Mouse (Mus musculus) gastrocnemius, postnatal 14 days (tissue): ENCODE measurements at regions not wholly inside any gene's neighbourhood (a gene's known extent, or its start where the extent isn't known, plus 50 kb on each side); places are given as distances from the start of the nearest gene placed in this dataset.
A peak's percentile ranks its signal among the peaks of the same experiment; 100 is the strongest.

Experiments
- DNase-seq: peaks from one replicate; pipeline ENCODE4 v3.0.0; 2021; ENCODE audit warnings: mixed read lengths
- intact Hi-C: fragments of 180-260 bp; cut with DNase I; formaldehyde crosslinking; loops from one replicate; pipeline ENCODE4 v1.15.1; 2025; ENCODE audit warnings: low total_unique reads

DNA sequence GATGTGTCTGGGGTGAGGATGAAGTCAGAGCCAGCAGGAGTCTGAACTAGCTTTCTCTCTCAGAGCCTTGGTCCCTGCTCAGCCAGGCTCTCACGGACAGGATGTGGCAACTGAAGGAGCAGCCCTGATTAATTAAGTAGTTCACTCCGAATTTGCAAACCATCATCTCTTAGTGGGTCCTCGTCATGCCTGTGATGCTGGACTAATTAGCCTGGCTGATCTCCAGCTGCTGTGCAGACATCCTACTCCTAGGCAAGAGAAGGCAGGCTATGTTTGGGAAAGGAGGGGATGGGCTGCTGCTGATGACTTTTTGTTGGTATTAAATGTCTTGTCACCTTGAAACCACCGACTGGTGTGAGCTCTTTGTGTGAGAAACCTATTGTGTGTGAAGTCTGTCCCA is 487.1 kb downstream of the Med13l start:
- DNase-seq = no peak
- intact Hi-C loops = no loop called here

DNA sequence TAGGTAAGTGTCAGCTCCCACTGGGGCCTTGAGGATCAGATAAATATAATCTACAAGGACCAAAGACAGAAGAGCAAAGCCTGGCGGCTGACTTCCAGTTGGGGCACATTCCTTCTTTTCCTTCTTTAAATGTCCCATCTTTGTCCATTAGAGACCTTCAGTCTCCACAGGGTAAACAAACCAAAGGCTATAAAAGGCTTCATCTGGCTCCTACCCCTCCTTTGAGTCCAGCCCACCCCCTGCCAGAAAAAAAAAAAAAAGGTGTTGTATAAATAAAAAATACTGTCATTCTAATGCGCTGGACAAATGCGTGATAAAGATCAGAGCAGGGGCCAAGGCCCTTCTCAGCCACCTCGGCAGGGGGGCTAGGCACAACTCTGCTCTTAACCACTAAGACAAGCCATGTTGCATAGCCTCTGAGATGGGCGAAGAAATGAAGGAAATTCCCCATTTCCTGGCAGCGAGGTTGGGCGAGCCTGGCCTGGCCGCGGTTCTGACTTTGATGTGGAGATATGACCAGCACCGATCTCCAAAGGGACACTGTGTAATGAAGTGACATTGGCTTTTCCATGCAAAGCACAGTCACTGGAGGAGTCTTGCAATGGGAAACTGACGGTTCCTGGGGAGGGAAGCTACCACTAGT is 492.0 kb downstream of the Med13l start:
- no peak for DNase-seq
- intact Hi-C loops = no loop called here

DNA sequence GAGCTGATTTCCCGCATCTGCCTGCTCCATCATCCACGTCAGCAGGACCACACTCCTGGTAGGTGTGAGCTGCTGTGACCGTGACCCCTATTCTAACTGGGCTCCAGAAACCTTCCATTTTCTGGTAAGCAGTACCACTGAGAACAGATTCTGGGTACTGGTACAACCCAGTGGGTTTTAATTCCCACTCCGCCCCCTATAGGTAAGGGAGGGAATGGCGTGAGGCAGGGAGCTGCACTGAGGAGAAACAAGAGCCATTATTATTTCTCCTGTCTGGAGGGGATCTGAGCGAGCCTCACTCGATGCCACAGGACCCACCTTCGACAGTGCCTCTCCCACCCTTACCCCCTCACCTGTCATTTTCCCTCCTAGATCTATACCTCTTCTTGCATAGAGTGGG is 493.3 kb downstream of the Med13l start:
- intact Hi-C loops = no loop called here

DNA sequence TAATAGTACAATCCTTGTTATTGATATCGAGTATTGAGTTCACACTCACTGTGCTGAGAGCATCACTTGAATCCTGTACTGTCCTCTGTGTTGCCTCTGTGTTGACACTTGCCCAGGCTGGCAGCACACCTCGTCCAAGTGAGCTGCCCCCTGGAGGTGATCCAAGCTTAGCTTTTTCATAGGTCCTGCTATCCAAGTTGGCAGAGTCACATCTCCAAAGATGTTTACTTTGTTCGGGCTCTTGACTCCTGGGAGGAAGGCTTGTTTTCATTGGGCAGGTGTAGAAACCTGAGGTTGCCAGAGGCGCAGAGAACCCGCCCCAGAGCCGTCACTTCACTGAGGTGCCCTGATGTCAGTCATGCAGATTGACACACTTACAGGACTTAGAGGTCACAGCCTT is 493.9 kb downstream of the Med13l start:
- no peak for DNase-seq
- intact Hi-C loops = no loop called here

More for the DNA sequence above, 493.3 kb downstream of the Med13l start:
- DNase-seq = no peak

DNA sequence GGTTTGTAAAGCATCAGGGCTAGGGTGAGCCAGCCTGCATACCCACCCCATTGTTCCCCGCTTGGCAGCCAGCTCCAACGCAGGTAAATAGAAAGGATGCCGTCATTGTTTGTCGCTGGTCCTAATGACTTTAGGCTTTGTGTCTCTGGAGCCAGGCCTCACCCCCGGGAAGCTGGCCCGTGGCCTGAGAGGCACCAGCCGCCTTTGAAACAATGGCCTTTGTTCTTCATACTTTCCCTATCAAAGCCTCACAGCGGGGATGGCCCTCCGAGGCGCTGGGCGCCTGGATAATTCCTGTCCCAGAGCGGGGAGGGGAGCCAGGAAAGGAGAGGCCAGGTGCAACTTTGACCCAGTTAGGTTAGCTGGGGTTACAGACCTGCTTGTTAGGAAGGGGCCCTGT is 495.0 kb downstream of the Med13l start:
- intact Hi-C loops = no loop called here
- DNase-seq = peak; percentile 36

DNA sequence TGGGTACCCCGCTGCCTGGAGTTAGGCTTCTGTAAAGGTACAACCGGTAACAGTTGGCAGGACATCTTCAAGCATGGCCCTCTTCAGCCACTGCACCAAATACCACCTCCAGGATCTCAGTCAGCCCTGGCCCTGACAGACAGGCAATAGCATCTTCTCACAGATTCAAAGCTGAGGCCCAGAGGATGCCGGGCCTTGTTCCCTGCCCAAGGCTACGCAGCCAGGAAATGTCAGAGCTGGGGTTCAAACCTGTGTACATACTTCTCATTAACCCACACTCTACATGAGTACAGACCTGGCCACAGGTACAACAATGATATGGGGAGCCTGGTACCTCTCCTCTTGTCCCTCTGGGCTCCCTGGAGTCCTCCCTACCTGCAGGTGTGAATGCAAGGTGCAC is 497.3 kb downstream of the Med13l start:
- DNase-seq = no peak
- intact Hi-C loops = no loop called here

DNA sequence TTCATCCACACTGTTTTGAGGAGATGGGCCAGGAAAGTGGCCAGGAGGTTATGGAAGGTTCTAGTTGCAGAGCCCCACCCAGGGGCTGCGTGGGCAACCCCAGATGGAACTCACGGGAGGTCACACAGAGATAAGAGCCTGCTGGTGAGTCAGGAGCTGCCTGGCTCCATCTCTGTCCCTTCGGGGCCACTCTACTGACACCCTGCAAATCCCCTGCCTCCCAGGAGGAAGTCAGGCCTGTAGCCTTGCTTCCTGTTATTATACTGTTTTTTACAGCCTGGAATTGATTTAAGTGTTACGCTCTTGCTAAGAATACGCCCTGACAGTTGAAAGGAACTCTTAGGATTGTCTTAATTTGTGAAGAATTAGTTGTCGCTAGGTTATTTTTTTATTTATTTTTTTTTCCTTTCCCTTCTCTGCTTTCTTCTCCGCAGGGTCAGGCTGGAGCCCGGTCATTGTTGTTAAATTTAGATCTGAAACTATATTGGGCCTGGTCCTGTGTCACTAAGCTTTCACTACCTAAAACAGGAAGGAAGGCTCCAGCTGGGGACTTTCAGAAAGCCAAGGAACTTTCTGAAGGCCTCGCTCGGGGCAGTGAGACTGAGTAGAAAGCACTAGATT is 497.9 kb downstream of the Med13l start:
- intact Hi-C loops = no loop called here

DNA sequence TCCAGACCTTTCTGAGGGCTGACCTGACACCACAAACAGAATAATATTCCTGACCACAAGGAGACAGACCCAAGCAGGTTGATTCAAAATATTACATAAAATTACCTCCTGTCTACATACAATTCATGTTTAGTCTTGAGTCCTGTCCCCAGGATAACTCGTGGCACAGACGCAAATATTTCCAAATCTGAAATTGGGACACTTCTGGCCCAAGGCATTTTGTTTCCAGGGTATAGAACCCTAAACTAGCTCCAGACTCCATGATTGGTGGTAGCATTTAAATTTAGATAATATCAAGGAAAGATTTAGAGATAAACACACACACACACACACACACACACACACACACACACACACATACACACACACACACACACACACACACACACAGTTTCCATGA is 498.7 kb downstream of the Med13l start:
- DNase-seq = no peak
- intact Hi-C loops = no loop called here

More for the DNA sequence above, 497.9 kb downstream of the Med13l start:
- DNase-seq = peak; percentile 17

DNA sequence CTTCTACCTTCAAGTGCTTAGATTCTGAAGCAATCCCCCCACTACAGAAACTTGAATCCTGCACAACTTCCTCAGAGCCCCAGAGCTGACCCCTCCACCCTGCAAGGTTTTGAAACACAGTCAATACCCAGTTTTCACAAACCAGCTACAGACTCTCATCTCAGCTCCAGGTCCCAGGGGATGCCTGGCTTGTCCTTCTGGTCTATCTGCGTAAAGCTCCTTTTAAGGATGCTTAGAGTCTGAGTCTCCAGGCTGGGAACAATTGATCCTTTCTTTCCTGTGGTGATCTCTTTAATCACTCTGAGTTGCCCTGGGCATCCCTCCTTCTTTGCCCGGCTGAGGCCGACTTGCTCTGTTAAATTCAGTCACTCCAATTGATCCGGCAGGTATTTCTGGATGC is 500.4 kb downstream of the Med13l start:
- intact Hi-C loops = no loop called here
- no peak for DNase-seq

DNA sequence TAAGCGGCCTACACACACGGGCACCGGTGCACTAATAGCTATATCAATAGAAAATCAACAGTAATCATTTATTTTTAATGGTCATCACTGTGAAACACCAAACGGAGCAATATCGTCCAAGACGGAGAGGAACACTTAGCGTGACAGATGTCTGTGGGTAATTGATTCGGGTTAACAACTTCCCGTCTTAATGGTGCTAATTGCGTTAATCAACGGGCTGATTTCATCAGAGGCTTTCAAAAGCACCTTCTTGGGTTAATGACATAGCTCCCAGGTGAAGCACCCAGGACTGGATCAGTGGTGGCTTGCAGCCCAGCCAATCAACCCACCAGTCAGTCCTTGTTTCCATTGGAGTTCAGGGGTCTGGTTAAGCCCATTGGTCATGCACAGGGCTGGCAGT is 502.0 kb downstream of the Med13l start:
- no peak for DNase-seq
- intact Hi-C loops = no loop called here

DNA sequence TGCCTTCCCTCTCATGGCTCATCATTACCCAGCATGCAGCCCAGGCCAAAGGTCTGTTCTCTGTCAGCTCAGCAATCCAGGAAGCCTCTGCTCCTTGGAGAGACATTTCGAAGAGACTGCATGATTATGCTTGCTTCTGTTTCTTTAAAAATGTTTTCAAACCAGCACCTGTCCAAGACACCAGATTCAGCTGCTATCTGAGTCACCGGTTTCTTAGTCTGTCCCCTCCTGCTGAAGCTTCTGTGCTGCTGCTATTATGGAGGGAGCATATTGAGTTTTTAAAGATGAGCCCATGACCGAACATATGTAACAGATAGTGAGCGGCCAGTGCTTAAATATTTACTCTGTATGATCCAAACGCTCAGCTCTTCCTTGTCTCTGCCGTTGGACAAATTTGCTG is 506.2 kb downstream of the Med13l start:
- intact Hi-C loops = no loop called here
- no peak for DNase-seq

DNA sequence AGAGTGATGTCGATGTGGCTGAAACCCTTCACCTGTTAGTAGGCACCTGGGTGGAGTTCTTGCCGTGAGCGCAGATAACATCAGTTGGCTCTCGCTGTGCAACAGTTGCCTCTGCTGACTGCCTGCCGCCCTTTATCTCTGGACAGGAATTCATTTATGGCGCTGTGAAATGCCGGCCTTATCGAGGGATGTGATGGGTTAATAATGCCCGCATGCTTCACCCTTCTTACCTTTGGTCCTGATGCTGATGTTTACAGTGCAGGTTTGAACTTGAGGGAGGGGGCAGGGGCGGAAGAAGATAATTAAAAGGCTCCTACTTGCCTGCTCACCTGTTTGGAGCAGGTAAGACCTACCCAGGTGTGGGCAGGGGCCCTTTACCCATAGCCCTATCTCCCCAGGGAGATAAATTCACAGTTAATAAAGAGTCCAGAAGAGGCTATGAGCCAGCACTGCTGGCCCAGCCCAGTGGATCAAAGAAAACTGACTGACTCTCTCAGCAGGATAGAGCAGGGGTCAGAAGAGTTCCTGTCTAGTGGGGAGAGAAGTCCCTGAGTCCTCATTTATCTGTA is 509.4 kb downstream of the Med13l start:
- intact Hi-C loops = no loop called here
- no peak for DNase-seq

DNA sequence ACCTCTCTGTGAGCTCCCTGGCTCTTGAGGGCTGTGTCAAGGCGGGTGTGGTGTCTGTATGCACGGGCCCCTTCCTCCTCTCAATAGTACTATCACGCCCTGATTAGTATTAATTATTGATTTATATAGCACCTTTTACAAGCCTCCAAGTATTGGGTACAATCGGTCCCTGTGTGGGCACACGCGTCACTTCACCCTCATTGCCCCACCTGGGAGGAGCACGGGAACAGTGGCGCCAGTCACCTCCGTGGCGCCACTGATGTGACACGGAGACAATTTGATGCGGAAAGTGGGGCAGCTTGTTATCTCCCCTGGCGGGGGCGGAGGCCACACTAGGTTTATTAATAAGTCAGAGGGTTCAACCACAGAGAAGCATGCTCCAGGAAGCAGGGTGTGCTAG is 512.2 kb downstream of the Med13l start:
- DNase-seq = no peak
- intact Hi-C loops = no loop called here

DNA sequence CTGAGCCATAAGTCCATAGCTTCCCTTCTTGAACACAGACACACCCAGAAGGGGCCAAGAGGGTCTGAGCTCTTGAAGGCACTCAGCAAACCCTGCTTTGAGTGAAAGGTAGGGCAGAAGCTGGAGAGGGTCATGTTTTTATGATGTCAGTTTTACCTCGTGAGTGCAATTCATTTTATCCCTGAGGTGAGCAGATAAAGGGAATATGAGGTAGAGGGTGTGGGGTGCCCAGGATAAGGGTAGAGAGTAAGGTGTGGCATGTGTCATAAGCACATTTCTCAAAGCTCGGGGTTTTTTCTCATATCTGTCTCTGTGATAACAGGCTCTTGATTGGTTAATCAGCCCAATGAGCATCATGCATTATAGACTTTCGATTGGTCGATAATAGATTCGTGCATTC is 520.3 kb downstream of the Med13l start:
- intact Hi-C loops = no loop called here
- DNase-seq = no peak

DNA sequence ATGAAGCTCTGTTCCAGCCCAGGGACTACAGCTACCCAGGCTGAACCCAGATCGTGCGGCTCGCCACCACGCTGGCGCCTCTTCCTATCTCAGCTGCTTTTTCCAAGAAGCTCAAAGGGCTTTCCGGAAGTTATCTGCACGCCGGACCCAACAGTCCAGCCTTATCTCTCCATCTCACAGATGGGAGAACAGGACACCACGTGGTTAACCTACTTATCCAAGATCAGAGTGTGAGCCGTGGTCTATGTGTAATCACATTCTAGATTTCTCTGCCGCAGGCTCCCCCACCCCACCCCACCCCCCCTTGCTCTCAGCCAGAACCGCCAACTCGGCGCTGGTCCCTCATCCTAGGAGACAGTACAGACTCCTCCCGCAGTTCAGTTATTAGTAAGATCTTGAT is 522.4 kb downstream of the Med13l start:
- intact Hi-C loops = no loop called here
- no peak for DNase-seq

DNA sequence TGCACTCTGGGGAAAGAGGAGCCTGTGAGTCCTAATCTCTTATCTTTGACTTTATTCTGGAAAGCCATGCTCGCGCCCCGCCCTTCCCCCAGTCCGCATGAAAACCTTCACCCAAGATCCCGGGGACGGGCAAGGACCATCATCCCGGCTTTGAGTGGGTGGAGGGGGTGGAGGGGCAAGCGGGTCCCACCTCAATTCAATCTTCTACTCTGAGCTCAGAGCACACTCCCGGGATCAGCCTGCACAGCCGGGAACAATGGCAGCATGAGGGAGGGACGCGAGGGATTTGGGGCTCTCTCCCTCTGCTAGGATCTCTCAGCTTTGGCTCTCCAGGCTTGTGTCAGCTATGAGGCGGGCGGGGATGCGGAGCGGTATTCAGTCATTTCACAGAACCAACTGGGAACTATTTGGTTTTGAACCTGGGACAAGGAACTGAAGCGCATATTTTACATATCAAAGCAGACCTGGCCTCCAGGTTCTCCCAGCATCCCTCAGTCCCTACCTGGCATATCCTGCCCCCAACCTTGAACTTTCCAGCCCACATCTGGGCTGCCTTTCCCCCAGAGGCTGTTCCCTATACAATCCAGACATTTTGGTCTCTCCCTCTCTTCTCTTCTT is 537.2 kb downstream of the Med13l start:
- no peak for DNase-seq
- intact Hi-C loops = no loop called here

DNA sequence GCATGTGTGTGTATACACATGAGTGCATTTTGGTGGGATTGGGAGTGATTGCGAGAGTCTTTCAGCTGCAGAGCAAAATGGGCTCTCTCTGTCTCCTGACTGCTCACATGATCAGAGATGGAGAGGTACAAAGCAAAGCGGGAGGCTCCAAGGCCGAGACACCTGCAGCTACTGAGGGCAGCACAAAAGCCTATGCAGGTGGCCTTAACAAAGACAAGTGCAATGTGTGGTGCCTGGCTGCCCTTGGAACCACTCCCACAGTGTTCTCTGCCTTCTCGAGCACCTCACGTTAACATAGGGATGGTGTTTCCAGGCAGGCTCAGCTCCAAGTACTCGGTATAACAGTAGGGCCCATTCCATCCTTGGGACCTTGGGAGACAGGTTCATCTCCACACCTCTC is 539.3 kb downstream of the Med13l start:
- no peak for DNase-seq
- intact Hi-C loops = no loop called here

DNA sequence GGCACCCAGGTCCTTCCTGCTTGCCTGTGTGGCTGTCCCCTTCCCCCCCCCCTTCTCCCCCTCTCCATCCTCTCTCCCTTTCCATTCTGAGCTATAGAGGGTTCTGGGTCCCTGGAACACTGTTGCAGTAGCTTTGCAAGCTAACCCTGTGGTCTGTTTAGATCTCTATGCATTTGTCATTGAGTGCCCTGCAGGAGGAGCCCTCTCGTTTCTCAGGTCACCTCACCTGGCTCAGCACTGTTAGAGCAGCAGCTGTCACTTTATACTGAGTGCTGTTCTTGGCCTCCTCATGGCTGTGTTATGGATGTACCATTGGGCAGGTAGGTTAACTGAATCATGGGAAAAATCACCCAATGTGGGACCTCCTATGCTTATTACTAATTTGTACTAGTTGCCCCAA is 543.0 kb downstream of the Med13l start:
- intact Hi-C loops = no loop called here

DNA sequence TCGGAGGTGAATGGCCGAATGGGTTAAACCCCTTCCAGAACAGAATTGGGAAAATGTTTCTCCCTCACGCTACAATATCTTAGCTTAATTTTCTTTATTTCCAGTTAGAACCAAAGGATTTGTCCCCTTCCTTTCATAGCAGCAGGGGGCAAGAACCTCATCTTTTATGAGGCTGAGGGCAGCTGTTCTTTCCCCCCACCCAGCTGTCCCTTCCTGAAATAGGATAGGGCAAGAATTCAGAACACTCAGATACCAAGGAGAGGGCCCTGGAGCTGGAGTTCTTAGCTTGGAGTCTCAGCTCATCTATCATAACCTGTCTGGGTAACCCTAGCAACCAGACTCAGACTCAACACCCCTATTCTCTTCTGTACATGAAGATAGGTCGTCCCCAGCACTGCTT is 547.4 kb downstream of the Med13l start:
- intact Hi-C loops = no loop called here
- no peak for DNase-seq

More for the DNA sequence above, 543.0 kb downstream of the Med13l start:
- DNase-seq = no peak

DNA sequence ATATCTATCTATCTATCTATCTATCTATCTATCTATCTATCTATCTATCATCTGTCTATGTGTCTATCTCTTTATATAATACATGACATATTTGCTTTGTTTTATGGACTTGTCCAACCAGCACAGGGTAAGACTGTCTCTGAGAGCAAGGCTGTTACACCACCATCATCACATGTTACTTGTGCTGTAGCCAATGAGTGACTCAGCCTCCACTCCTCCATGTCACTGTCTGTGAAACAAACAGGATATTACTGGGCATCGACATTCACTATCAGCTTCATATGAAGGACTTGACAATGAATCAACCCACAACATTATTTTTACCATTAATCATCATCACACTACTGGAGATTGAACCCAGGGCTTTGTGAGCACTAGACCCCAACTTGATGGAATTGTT is 549.0 kb downstream of the Med13l start:
- intact Hi-C loops = no loop called here
- DNase-seq = no peak

DNA sequence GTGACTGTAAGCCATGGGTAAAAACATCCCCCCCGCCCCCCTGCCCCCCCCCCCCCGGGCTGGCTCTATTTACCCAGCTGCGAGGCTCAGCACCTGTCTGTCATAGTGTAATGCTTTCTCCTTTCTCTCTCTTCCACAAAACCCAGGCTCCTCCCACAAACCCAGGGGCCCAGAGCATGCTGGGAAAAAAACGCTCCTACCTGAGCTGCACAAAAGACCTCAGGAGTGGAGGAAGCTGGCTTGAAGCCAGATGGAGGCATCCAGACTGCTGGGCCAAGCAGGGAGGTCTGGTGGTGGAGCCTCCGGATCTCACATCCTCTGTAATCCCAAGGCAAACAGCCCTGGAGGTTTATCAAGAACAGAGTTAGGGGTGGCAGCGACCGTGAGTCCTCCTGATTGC is 553.6 kb downstream of the Med13l start:
- no peak for DNase-seq
- intact Hi-C loops = no loop called here
